Mouse (Mus musculus): Measurements from ENCODE around the gene Ndufs2. TPM values are rescaled to one million over a fixed set of nuclear protein-coding genes. Genes with fewer than 3 reads are reported as not detected.
A peak's percentile ranks its signal among the peaks of the same experiment; 100 is the strongest.

The Ndufs2 gene
- polyA plus RNA-seq, 1 experiment, result 227 TPM

GRCm38 (mm10) chr1:171263666-171264461, 12.7 kb upstream of the Ndufs2 start:
- Histone ChIP-seq H3K79me2 (ENCODE audit: control insufficient read depth, insufficient read depth) (no peaks in the 10 kb centered on the region), H3K27me3 (ENCODE audit: control insufficient read depth, insufficient read depth, insufficient read length) (no peaks in the 10 kb centered on the region), H3ac (ENCODE audit: control insufficient read depth, insufficient read length, low read depth) (no peak overlapping the region), H3K4me3 (ENCODE audit: insufficient read depth, poor library complexity, severe bottlenecking) (no peak overlapping the region), H3K36me3 (ENCODE audit: control insufficient read depth, insufficient read depth) (peaks cover 4% of the 10 kb centered on the region), H3K79me3 (ENCODE audit: low read depth) (no peaks in the 10 kb centered on the region)
- TF ChIP-seq CEBPB (IDR thresholded peaks at IDR 0.05; ENCODE audit: low read depth) (no peak), USF1 (IDR thresholded peaks at IDR 0.05; ENCODE audit: low read depth) (no peak), FOSL1 (IDR thresholded peaks at IDR 0.05; ENCODE audit: insufficient read depth, low read length, poor library complexity, severe bottlenecking) (no peak), MAX (IDR thresholded peaks at IDR 0.05) (no peak), MYOG (IDR thresholded peaks at IDR 0.05; ENCODE audit: control insufficient read depth, extremely low read depth, insufficient read length) (no peak), MYOD1 (IDR thresholded peaks at IDR 0.05; ENCODE audit: control insufficient read depth, insufficient read length, low read depth) (no peak), CTCF (IDR thresholded peaks at IDR 0.05; ENCODE audit: control insufficient read depth, insufficient read depth, insufficient read length) (no peak)

GRCm38 (mm10) chr1:171263185-171263611, 12.0 kb upstream of the Ndufs2 start:
- Histone ChIP-seq H3K27me3 (ENCODE audit: control insufficient read depth, insufficient read depth, insufficient read length) (no peaks in the 10 kb centered on the region), H3K36me3 (ENCODE audit: control insufficient read depth, insufficient read depth) (peaks cover 4% of the 10 kb centered on the region), H3K4me3 (ENCODE audit: insufficient read depth, poor library complexity, severe bottlenecking) (no peak overlapping the region), H3K79me2 (ENCODE audit: control insufficient read depth, insufficient read depth) (no peaks in the 10 kb centered on the region), H3K79me3 (ENCODE audit: low read depth) (no peaks in the 10 kb centered on the region), H3ac (ENCODE audit: control insufficient read depth, insufficient read length, low read depth) (no peak overlapping the region)
- TF ChIP-seq CTCF (IDR thresholded peaks at IDR 0.05; ENCODE audit: control insufficient read depth, insufficient read depth, insufficient read length) (no peak), MYOD1 (IDR thresholded peaks at IDR 0.05; ENCODE audit: control insufficient read depth, insufficient read length, low read depth) (no peak), MAX (IDR thresholded peaks at IDR 0.05) (no peak), CEBPB (IDR thresholded peaks at IDR 0.05; ENCODE audit: low read depth) (no peak), MYOG (IDR thresholded peaks at IDR 0.05; ENCODE audit: control insufficient read depth, extremely low read depth, insufficient read length) (no peak), USF1 (IDR thresholded peaks at IDR 0.05; ENCODE audit: low read depth) (no peak)

DNA sequence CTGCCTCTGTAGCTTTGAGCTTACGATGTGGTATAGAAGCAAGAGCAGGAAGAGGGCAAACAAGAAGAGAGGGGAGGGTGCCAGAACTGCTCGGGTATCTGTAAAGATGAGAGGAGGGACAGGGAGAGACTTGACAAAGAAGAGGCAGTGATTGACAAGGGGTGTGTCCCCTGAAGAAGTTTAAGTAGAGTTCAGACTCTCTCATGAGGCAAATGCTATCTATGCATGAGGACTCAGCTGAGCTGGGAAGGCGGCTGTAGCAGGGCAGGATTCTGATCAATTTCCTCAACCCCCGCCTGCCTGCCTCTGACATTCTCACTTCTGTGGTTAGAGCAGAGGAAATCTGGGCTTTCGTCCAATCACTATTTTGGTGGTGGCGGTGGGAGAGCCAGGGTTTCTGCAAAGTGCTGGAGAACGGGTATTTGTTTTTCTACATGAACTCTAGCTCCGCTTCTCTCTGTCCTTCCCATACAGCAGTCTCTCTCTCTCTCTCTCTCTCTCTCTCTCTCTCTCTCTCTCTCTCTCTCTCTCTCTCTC, 11.5 kb upstream of the Ndufs2 start:
- Histone ChIP-seq H3K27me3 (ENCODE audit: control insufficient read depth, insufficient read depth, insufficient read length) (no peaks in the 10 kb centered on the region), H3K79me2 (ENCODE audit: control insufficient read depth, insufficient read depth) (no peaks in the 10 kb centered on the region), H3K79me3 (ENCODE audit: low read depth) (no peaks in the 10 kb centered on the region), H3K36me3 (ENCODE audit: control insufficient read depth, insufficient read depth) (peaks cover 4% of the 10 kb centered on the region), H3K4me3 (ENCODE audit: insufficient read depth, poor library complexity, severe bottlenecking) (peak overlapping the region; percentile 11), H3ac (ENCODE audit: control insufficient read depth, insufficient read length, low read depth) (peak overlapping the region; percentile 51)
- TF ChIP-seq MAX (IDR thresholded peaks at IDR 0.05) (no peak), CTCF (IDR thresholded peaks at IDR 0.05; ENCODE audit: control insufficient read depth, insufficient read depth, insufficient read length) (no peak), CEBPB (IDR thresholded peaks at IDR 0.05; ENCODE audit: low read depth) (no peak), MYOG (IDR thresholded peaks at IDR 0.05; ENCODE audit: control insufficient read depth, extremely low read depth, insufficient read length) (no peak), FOSL1 (IDR thresholded peaks at IDR 0.05; ENCODE audit: insufficient read depth, low read length, poor library complexity, severe bottlenecking) (no peak), USF1 (IDR thresholded peaks at IDR 0.05; ENCODE audit: low read depth) (no peak), MYOD1 (IDR thresholded peaks at IDR 0.05; ENCODE audit: control insufficient read depth, insufficient read length, low read depth) (no peak)

DNA sequence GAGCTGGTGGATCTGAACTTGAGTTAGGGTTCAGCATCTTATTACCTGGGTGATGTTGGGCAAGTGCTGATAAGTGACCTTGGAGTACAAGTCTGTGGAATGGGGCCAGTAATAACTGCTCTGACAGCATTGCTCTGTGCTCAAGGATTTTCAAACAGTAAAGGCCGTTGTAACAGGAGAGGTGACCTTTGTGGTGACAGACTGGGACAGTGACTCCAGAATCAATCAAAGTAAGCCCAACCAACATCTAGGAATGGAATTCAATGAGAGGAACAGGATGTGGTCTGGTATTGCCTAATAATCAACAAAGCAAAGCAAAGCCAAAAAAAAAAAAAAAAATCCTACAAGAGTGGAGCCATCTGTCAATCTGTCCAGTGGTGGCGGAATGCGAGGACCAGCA, 9.1 kb upstream of the Ndufs2 start:
- Histone ChIP-seq H3K27me3 (ENCODE audit: control insufficient read depth, insufficient read depth, insufficient read length) (no peaks in the 10 kb centered on the region), H3K79me2 (ENCODE audit: control insufficient read depth, insufficient read depth) (no peaks in the 10 kb centered on the region), H3K4me3 (ENCODE audit: insufficient read depth, poor library complexity, severe bottlenecking) (no peak overlapping the region), H3K79me3 (ENCODE audit: low read depth) (no peaks in the 10 kb centered on the region), H3K36me3 (ENCODE audit: control insufficient read depth, insufficient read depth) (peaks cover 4% of the 10 kb centered on the region), H3ac (ENCODE audit: control insufficient read depth, insufficient read length, low read depth) (no peak overlapping the region)
- no peak for TF ChIP-seq MYOD1 (IDR thresholded peaks at IDR 0.05; ENCODE audit: control insufficient read depth, insufficient read length, low read depth)
- no peak for TF ChIP-seq USF1 (IDR thresholded peaks at IDR 0.05; ENCODE audit: low read depth)
- TF ChIP-seq CTCF (IDR thresholded peaks at IDR 0.05; ENCODE audit: control insufficient read depth, insufficient read depth, insufficient read length), result no peak
- no peak for TF ChIP-seq FOSL1 (IDR thresholded peaks at IDR 0.05; ENCODE audit: insufficient read depth, low read length, poor library complexity, severe bottlenecking)
- TF ChIP-seq CEBPB (IDR thresholded peaks at IDR 0.05; ENCODE audit: low read depth), result no peak
- TF ChIP-seq MAX (IDR thresholded peaks at IDR 0.05), result no peak
- no peak for TF ChIP-seq MYOG (IDR thresholded peaks at IDR 0.05; ENCODE audit: control insufficient read depth, extremely low read depth, insufficient read length)

DNA sequence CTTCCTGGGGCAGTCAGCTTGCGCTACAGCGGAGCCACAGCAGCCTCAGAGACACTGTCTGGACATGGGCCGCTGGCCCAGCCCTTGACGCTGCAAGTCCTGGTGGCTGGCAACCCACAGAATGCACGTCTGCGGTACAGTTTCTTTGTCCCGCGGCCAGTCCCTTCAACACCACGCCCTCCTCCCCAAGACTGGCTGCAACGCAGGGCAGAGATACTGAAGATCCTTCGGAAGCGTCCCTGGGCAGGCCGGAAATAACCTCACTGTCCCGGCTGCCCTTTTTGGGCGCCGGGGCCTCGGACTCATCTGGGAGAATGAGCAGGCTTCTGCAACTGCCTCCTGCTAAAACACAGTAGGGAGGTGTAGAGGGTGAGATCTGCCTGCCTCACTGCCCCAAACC, 7.7 kb upstream of the Ndufs2 start:
- Histone ChIP-seq H3K27me3 (ENCODE audit: control insufficient read depth, insufficient read depth, insufficient read length) (no peaks in the 10 kb centered on the region), H3K36me3 (ENCODE audit: control insufficient read depth, insufficient read depth) (peaks cover 7% of the 10 kb centered on the region), H3K79me3 (ENCODE audit: low read depth) (no peaks in the 10 kb centered on the region), H3K79me2 (ENCODE audit: control insufficient read depth, insufficient read depth) (no peaks in the 10 kb centered on the region), H3K4me3 (ENCODE audit: insufficient read depth, poor library complexity, severe bottlenecking) (no peak overlapping the region), H3ac (ENCODE audit: control insufficient read depth, insufficient read length, low read depth) (no peak overlapping the region)
- TF ChIP-seq MYOD1 (IDR thresholded peaks at IDR 0.05; ENCODE audit: control insufficient read depth, insufficient read length, low read depth) (no peak), CEBPB (IDR thresholded peaks at IDR 0.05; ENCODE audit: low read depth) (no peak), FOSL1 (IDR thresholded peaks at IDR 0.05; ENCODE audit: insufficient read depth, low read length, poor library complexity, severe bottlenecking) (no peak), MAX (IDR thresholded peaks at IDR 0.05) (no peak), MYOG (IDR thresholded peaks at IDR 0.05; ENCODE audit: control insufficient read depth, extremely low read depth, insufficient read length) (no peak), CTCF (IDR thresholded peaks at IDR 0.05; ENCODE audit: control insufficient read depth, insufficient read depth, insufficient read length) (no peak), USF1 (IDR thresholded peaks at IDR 0.05; ENCODE audit: low read depth) (no peak)

Measured in C2C12 (cell line).